In genomic region chr7:45134544-45135026, GRCm38 (mm10) we compare ENCODE assay signal across 8 mouse cellular contexts. TPM values are rescaled to one million over a fixed set of nuclear protein-coding genes. Genes with fewer than 3 reads are reported as not detected.
DNase-seq lines count a peak whose midpoint lies in the region; ATAC-seq and TF ChIP-seq lines count a peak whose summit lies in the region.

No protein-coding gene starts in this region.

- no peaks in the 10 kb centered on the region for H3K36me3 ChIP-seq in heart, embryonic 10.5 days
- H3K36me3 ChIP-seq in CH12.LX (replicated peaks in 1 of 2; ENCODE audit: control insufficient read depth in 1 of 2, insufficient read depth in 1 of 2, low read length in 1 of 2), result peaks cover 0 to 23% of the 10 kb centered on the region in 2 experiments
- H3K36me3 ChIP-seq in embryonic facial prominence, embryonic 11.5 days (replicated peaks; ENCODE audit: control insufficient read depth, insufficient read depth, low read depth, low read length), result no peaks in the 10 kb centered on the region
- H3K36me3 ChIP-seq in liver, postnatal 0 days (replicated peaks; ENCODE audit: insufficient read depth, low read length), result no peaks in the 10 kb centered on the region
- no peaks in the 10 kb centered on the region for H3K36me3 ChIP-seq in forebrain, embryonic 12.5 days (replicated peaks)

- no peaks in the 10 kb centered on the region for H3K79me2 ChIP-seq in CH12.LX (replicated peaks; ENCODE audit: control insufficient read depth, extremely low read depth, insufficient read depth, poor library complexity, severe bottlenecking)

- dilution Hi-C loops in CH12.LX (cut with MboI; ENCODE audit: extremely low pct_ligation_motif_present, extremely low pct_unique_long_range_greater_than_20kb, low sequenced_read_pairs), result no loop called here

- no peak for TF ChIP-seq EP300 in CH12.LX (IDR thresholded peaks at IDR 0.05; ENCODE audit: low read length)
- no peak for TF ChIP-seq EP300 in liver, postnatal 0 days (IDR thresholded peaks at IDR 0.05; ENCODE audit: low read depth)

- no peaks in the 10 kb centered on the region for H3K9me3 ChIP-seq in heart, embryonic 10.5 days
- peaks cover 3% of the 10 kb centered on the region for H3K9me3 ChIP-seq in CH12.LX (replicated peaks; ENCODE audit: low read length)
- no peaks in the 10 kb centered on the region for H3K9me3 ChIP-seq in embryonic facial prominence, embryonic 11.5 days (replicated peaks; ENCODE audit: control insufficient read depth, low read length)
- H3K9me3 ChIP-seq in liver, postnatal 0 days (ENCODE audit: low read length), result no peaks in the 10 kb centered on the region
- H3K9me3 ChIP-seq in forebrain, embryonic 12.5 days, result no peaks in the 10 kb centered on the region

- DNase-seq in heart, embryonic 10.5 days (ENCODE audit: low spot score), result peak; percentile 88
- DNase-seq in heart, adult 9 months (ENCODE audit: low spot score in 2 of 2), result no peak
- peak; percentile 65 for DNase-seq in CH12.LX (ENCODE audit: extremely low read depth)
- DNase-seq in embryonic facial prominence, embryonic 11.5 days (ENCODE audit: low spot score), result peak; percentile 39
- DNase-seq in liver, postnatal 0 days, result peak; percentile 81
- peak; percentile 59 for DNase-seq in thymus, postnatal 25 days
- no peak for DNase-seq in right cerebral cortex, postnatal 10 days (ENCODE audit: low spot score in 2 of 2)

- in situ Hi-C loops in CH12.LX (cut with MboI; ENCODE audit: low pct_ligation_motif_present, low pct_unique_long_range_greater_than_20kb, low sequenced_read_pairs), result no loop called here

- peaks cover 36% of the 10 kb centered on the region for H3K4me1 ChIP-seq in heart, embryonic 10.5 days
- H3K4me1 ChIP-seq in CH12.LX (ENCODE audit: control insufficient read depth in 1 of 2, insufficient read depth in 2 of 2), result peaks cover 7 to 28% of the 10 kb centered on the region in 2 experiments
- no peaks in the 10 kb centered on the region for H3K4me1 ChIP-seq in embryonic facial prominence, embryonic 11.5 days (ENCODE audit: control insufficient read depth, insufficient read depth, low read length)
- peaks cover 30% of the 10 kb centered on the region for H3K4me1 ChIP-seq in liver, postnatal 0 days (ENCODE audit: insufficient read depth)
- peaks cover 11% of the 10 kb centered on the region for H3K4me1 ChIP-seq in forebrain, embryonic 12.5 days

- H3K4me3 ChIP-seq in heart, embryonic 10.5 days, result 0 out of 2 replicates have a peak overlapping the region, but pooled peaks have one; percentile 78
- H3K4me3 ChIP-seq in CH12.LX (replicated peaks in 1 of 3; ENCODE audit: low read depth in 2 of 3, low read length in 2 of 3, poor library complexity in 1 of 3), result no peak overlapping the region
- no peak overlapping the region for H3K4me3 ChIP-seq in embryonic facial prominence, embryonic 11.5 days (ENCODE audit: low read depth, low read length)
- no peak overlapping the region for H3K4me3 ChIP-seq in liver, postnatal 0 days (ENCODE audit: low read depth, low read length)
- no peak overlapping the region; the same call in 1 of the 2 replicates for H3K4me3 ChIP-seq in forebrain, embryonic 12.5 days (replicated peaks)

- H3K9ac ChIP-seq in CH12.LX (ENCODE audit: insufficient read depth, low read depth), result no peak overlapping the region
- no peak overlapping the region for H3K9ac ChIP-seq in embryonic facial prominence, embryonic 11.5 days (replicated peaks; ENCODE audit: low read length)
- no peak overlapping the region for H3K9ac ChIP-seq in liver, postnatal 0 days (replicated peaks)
- H3K9ac ChIP-seq in forebrain, embryonic 12.5 days, result no peak overlapping the region

- 6% methylated on average over 12 of the region's 12 CpGs for WGBS in heart, embryonic 10.5 days
- WGBS in embryonic facial prominence, embryonic 11.5 days, result 5% methylated on average over 12 of the region's 12 CpGs
- 15% methylated on average over 12 of the region's 12 CpGs for WGBS in liver, postnatal 0 days (ENCODE audit: insufficient replicate concordance)
- WGBS in forebrain, embryonic 12.5 days, result 5% methylated on average over 12 of the region's 12 CpGs

- no peak for TF ChIP-seq RAD21 in CH12.LX (IDR thresholded peaks at IDR 0.05; ENCODE audit: low read depth, low read length)

- no peak for TF ChIP-seq CTCF in CH12.LX (conservative IDR thresholded peaks at IDR 0.05 in 1 of 2, IDR thresholded peaks at IDR 0.05 in 1 of 2; ENCODE audit: low read depth in 2 of 2, low read length in 2 of 2)
- no peak for TF ChIP-seq CTCF in liver, postnatal 0 days (IDR thresholded peaks at IDR 0.05; ENCODE audit: low read depth)

- no peak for TF ChIP-seq POLR2A in CH12.LX (IDR thresholded peaks at IDR 0.05; ENCODE audit: low read depth, low read length)

- peaks cover 30% of the 10 kb centered on the region for H3K27me3 ChIP-seq in heart, embryonic 10.5 days (ENCODE audit: insufficient read depth, poor library complexity, severe bottlenecking)
- H3K27me3 ChIP-seq in CH12.LX (replicated peaks), result no peaks in the 10 kb centered on the region
- H3K27me3 ChIP-seq in embryonic facial prominence, embryonic 11.5 days (ENCODE audit: control insufficient read depth, insufficient read depth, low read length), result no peaks in the 10 kb centered on the region
- no peaks in the 10 kb centered on the region for H3K27me3 ChIP-seq in liver, postnatal 0 days (ENCODE audit: insufficient read depth, low read length)
- H3K27me3 ChIP-seq in forebrain, embryonic 12.5 days, result peaks cover 29% of the 10 kb centered on the region

- H3K4me2 ChIP-seq in CH12.LX (ENCODE audit: insufficient read depth, low read depth, poor library complexity, severe bottlenecking), result no peak overlapping the region
- H3K4me2 ChIP-seq in embryonic facial prominence, embryonic 11.5 days (ENCODE audit: low read depth, low read length), result no peak overlapping the region; the same call in 1 of the 2 replicates
- H3K4me2 ChIP-seq in liver, postnatal 0 days (ENCODE audit: low read depth, low read length), result peak overlapping the region; percentile 94
- H3K4me2 ChIP-seq in forebrain, embryonic 12.5 days, result no peak overlapping the region

- peak overlapping the region; percentile 87; the same call in 1 of the 2 replicates for H3K27ac ChIP-seq in heart, embryonic 10.5 days
- H3K27ac ChIP-seq in CH12.LX (ENCODE audit: insufficient read depth, low read depth), result no peak overlapping the region
- no peak overlapping the region for H3K27ac ChIP-seq in embryonic facial prominence, embryonic 11.5 days (replicated peaks; ENCODE audit: low read depth, low read length)
- H3K27ac ChIP-seq in liver, postnatal 0 days (ENCODE audit: low read depth), result no peak overlapping the region
- H3K27ac ChIP-seq in forebrain, embryonic 12.5 days, result no peak overlapping the region

- no peak for ATAC-seq in embryonic facial prominence, embryonic 11.5 days (replicated peaks; ENCODE audit: insufficient number of reproducible peaks, low FRiP score, low TSS enrichment, low read depth)
- ATAC-seq in liver, postnatal 0 days, result peak; percentile 15; the same call in 1 of the 2 replicates
- ATAC-seq in forebrain, embryonic 12.5 days (ENCODE audit: low FRiP score), result no peak

RNA-seq across cellular contexts. Expression of gene Gm45713, which starts 1.4 kb away (rescaled TPM):
- 0.36 and 0.58 TPM in 2 replicates for polyA plus RNA-seq in heart, embryonic 10.5 days (2016; fragmentation: Nextera tagmentation; extraction: Ambion mirVana)
- total RNA-seq in CH12.LX (2012; rRNA removed) (1.3 and 2.2 TPM in 2 replicates), CH12.LX (2014; rRNA removed) (not detected in 2 replicates)
- 1.4 TPM in 1 of 2 replicates, not detected in the other for polyA plus RNA-seq in CH12.LX (2012; ENCODE audit: insufficient read length, low read depth)
- 0.20 TPM in 1 of 2 replicates, not detected in the other for polyA plus RNA-seq in embryonic facial prominence, embryonic 11.5 days (2014; fragmentation: Nextera tagmentation; extraction: Ambion mirVana)
- polyA plus RNA-seq in liver, postnatal 0 days (2015; fragmentation: Nextera tagmentation; extraction: Ambion mirVana), result 0.27 and 0.70 TPM in 2 replicates
- polyA plus RNA-seq in forebrain, embryonic 12.5 days (2016; fragmentation: Nextera tagmentation; extraction: Ambion mirVana), result 0.27 TPM in 1 of 2 replicates, not detected in the other

RNA-seq across cellular contexts. Expression of gene Flt3l, which starts 1.6 kb away (rescaled TPM):
- polyA plus RNA-seq in heart, embryonic 10.5 days (2016; fragmentation: Nextera tagmentation; extraction: Ambion mirVana), result 2.5 and 3.1 TPM in 2 replicates
- total RNA-seq in CH12.LX (2012; rRNA removed) (4.0 and 4.9 TPM in 2 replicates), CH12.LX (2014; rRNA removed) (4.3 and 4.6 TPM in 2 replicates)
- 11.4 and 14.9 TPM in 2 replicates for polyA plus RNA-seq in CH12.LX (2012; ENCODE audit: insufficient read length, low read depth)
- polyA plus RNA-seq in embryonic facial prominence, embryonic 11.5 days (2014; fragmentation: Nextera tagmentation; extraction: Ambion mirVana), result 0.52 and 0.67 TPM in 2 replicates
- 2.0 and 2.3 TPM in 2 replicates for polyA plus RNA-seq in liver, postnatal 0 days (2015; fragmentation: Nextera tagmentation; extraction: Ambion mirVana)
- 0.21 and 0.72 TPM in 2 replicates for polyA plus RNA-seq in forebrain, embryonic 12.5 days (2016; fragmentation: Nextera tagmentation; extraction: Ambion mirVana)

RNA-seq across cellular contexts. Expression of gene Rpl13a, which starts 6.0 kb away (rescaled TPM):
- polyA plus RNA-seq in heart, embryonic 10.5 days (2016; fragmentation: Nextera tagmentation; extraction: Ambion mirVana), result 873 and 1,060 TPM in 2 replicates
- 5,043 and 5,211 TPM in 2 replicates for total RNA-seq in CH12.LX (2012; rRNA removed)
- total RNA-seq in CH12.LX (2014; rRNA removed), result 2,822 and 2,851 TPM in 2 replicates
- polyA plus RNA-seq in CH12.LX (2012; ENCODE audit: insufficient read length, low read depth), result 4,154 and 5,174 TPM in 2 replicates
- 1,418 and 1,436 TPM in 2 replicates for polyA plus RNA-seq in embryonic facial prominence, embryonic 11.5 days (2014; fragmentation: Nextera tagmentation; extraction: Ambion mirVana)
- polyA plus RNA-seq in liver, postnatal 0 days (2015; fragmentation: Nextera tagmentation; extraction: Ambion mirVana), result 938 and 993 TPM in 2 replicates
- polyA plus RNA-seq in forebrain, embryonic 12.5 days (2016; fragmentation: Nextera tagmentation; extraction: Ambion mirVana), result 1,106 and 1,135 TPM in 2 replicates

RNA-seq across cellular contexts. Expression of gene Rps11, which starts 10.3 kb away (rescaled TPM):
- 1,266 and 1,534 TPM in 2 replicates for polyA plus RNA-seq in heart, embryonic 10.5 days (2016; fragmentation: Nextera tagmentation; extraction: Ambion mirVana)
- 1,839 and 2,104 TPM in 2 replicates for total RNA-seq in CH12.LX (2012; rRNA removed)
- 898 and 923 TPM in 2 replicates for total RNA-seq in CH12.LX (2014; rRNA removed)
- polyA plus RNA-seq in CH12.LX (2012; ENCODE audit: insufficient read length, low read depth), result 1,465 and 1,699 TPM in 2 replicates
- 1,561 and 1,602 TPM in 2 replicates for polyA plus RNA-seq in embryonic facial prominence, embryonic 11.5 days (2014; fragmentation: Nextera tagmentation; extraction: Ambion mirVana)
- 681 and 696 TPM in 2 replicates for polyA plus RNA-seq in liver, postnatal 0 days (2015; fragmentation: Nextera tagmentation; extraction: Ambion mirVana)
- 1,226 and 1,285 TPM in 2 replicates for polyA plus RNA-seq in forebrain, embryonic 12.5 days (2016; fragmentation: Nextera tagmentation; extraction: Ambion mirVana)

RNA-seq across cellular contexts. Expression of gene Pih1d1, which starts 19.5 kb away (rescaled TPM):
- polyA plus RNA-seq in heart, embryonic 10.5 days (2016; fragmentation: Nextera tagmentation; extraction: Ambion mirVana), result 97.8 and 102 TPM in 2 replicates
- total RNA-seq in CH12.LX (2012; rRNA removed) (69.3 and 74.1 TPM in 2 replicates), CH12.LX (2014; rRNA removed) (37.2 and 37.4 TPM in 2 replicates)
- polyA plus RNA-seq in CH12.LX (2012; ENCODE audit: insufficient read length, low read depth), result 44.6 and 50.3 TPM in 2 replicates
- polyA plus RNA-seq in embryonic facial prominence, embryonic 11.5 days (2014; fragmentation: Nextera tagmentation; extraction: Ambion mirVana), result 102 and 104 TPM in 2 replicates
- polyA plus RNA-seq in liver, postnatal 0 days (2015; fragmentation: Nextera tagmentation; extraction: Ambion mirVana), result 37.6 and 37.8 TPM in 2 replicates
- 95.0 and 97.5 TPM in 2 replicates for polyA plus RNA-seq in forebrain, embryonic 12.5 days (2016; fragmentation: Nextera tagmentation; extraction: Ambion mirVana)

Comparison
In these comparisons a context has a peak if more than half of its experiments do, and no peak if none do; other contexts are left out.
1. DNase-seq: peak in heart, embryonic 10.5 days (single experiment), CH12.LX (single experiment), embryonic facial prominence, embryonic 11.5 days (single experiment), liver, postnatal 0 days (single experiment) and thymus, postnatal 25 days (single experiment); none in heart, adult 9 months (0 of 2) and right cerebral cortex, postnatal 10 days (0 of 2).